Comparison of ENCODE assay signal across 21 mouse cellular contexts in the genomic region with DNA sequence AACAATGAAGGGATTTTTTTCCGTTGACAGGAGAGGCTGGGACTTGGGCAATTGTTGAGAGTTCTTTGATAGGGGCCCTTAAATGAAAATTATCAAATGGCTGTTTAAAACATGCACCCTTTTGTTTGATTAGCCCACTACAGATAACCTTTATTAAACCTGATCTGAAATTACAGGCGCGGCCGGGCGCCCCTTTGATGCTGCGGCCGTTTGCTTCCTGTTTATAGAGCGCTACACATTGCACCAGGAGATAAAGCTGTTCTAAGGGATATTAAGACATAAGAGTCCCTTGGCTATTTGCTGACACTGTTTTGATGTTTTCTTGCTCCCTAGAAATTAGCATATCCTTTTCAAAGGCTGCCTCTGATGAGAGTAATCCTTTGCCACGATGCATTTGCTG.
DNase-seq lines count a peak whose midpoint lies in the region; ATAC-seq and TF ChIP-seq lines count a peak whose summit lies in the region.
"Had no signal": no experiment of that assay in that cellular context is flagged by ENCODE, and none has a peak within 500 bp of the region (broad histone marks: within the 10 kb centered on the region; RNA-seq: fewer than 3 reads in every experiment).

No protein-coding gene starts in this region.

- H3K27me3 ChIP-seq in lung, embryonic 16.5 days (ENCODE audit: control insufficient read depth, insufficient read depth, low read depth, low read length): no peaks in the 10 kb centered on the region
- no peaks in the 10 kb centered on the region for H3K27me3 ChIP-seq in hindbrain, embryonic 12.5 days
- H3K27me3 ChIP-seq in hindbrain, postnatal 0 days (ENCODE audit: insufficient read depth, low read length): no peaks in the 10 kb centered on the region
- no peaks in the 10 kb centered on the region for H3K27me3 ChIP-seq in midbrain, embryonic 12.5 days

- no peak overlapping the region for H3K4me2 ChIP-seq in lung, embryonic 16.5 days (ENCODE audit: low read depth, low read length)
- H3K4me2 ChIP-seq in hindbrain, embryonic 12.5 days (replicated peaks): no peak overlapping the region
- no peak overlapping the region for H3K4me2 ChIP-seq in hindbrain, postnatal 0 days (ENCODE audit: low read depth, low read length)
- peak overlapping the region; percentile 21 for H3K4me2 ChIP-seq in midbrain, embryonic 12.5 days (replicated peaks)
- H3K4me2 ChIP-seq: heart, embryonic 12.5 days; limb, embryonic 15.5 days; liver, embryonic 15.5 days had no signal

- no peak for DNase-seq in lung, adult 2 months
- peak; percentile 12 for DNase-seq in hindbrain, postnatal 0 days (ENCODE audit: low spot score)
- no peak for DNase-seq in ovary, postnatal 10 days (ENCODE audit: low spot score)
- no peak for DNase-seq in urinary bladder, postnatal 14 days (ENCODE audit: low spot score)
- DNase-seq: adrenal gland, postnatal 10 days; gastrocnemius, postnatal 10 days; heart, adult 18-20 months; heart, postnatal 10 days; kidney, adult 18-20 months; left cerebral cortex, postnatal 4 days; right cerebral cortex, postnatal 4 days; thymus, postnatal 14 days had no signal

- no peak for TF ChIP-seq CTCF in lung, adult 2 months (IDR thresholded peaks at IDR 0.05; ENCODE audit: insufficient read depth, low read length)
- no peak for TF ChIP-seq CTCF in hindbrain, postnatal 0 days (IDR thresholded peaks at IDR 0.05; ENCODE audit: low read depth)

- no peak overlapping the region for H3K27ac ChIP-seq in lung, embryonic 16.5 days (ENCODE audit: low read length)
- 0 out of 2 replicates have a peak overlapping the region, but pooled peaks have one; percentile 35 for H3K27ac ChIP-seq in hindbrain, embryonic 12.5 days
- no peak overlapping the region for H3K27ac ChIP-seq in hindbrain, postnatal 0 days
- no peak overlapping the region for H3K27ac ChIP-seq in midbrain, embryonic 12.5 days (replicated peaks)
- H3K27ac ChIP-seq: embryonic facial prominence, embryonic 10.5 days; limb, embryonic 15.5 days; liver, embryonic 15.5 days had no signal

- no peak overlapping the region for H3K4me3 ChIP-seq in lung, embryonic 16.5 days (ENCODE audit: low read length)
- no peak overlapping the region for H3K4me3 ChIP-seq in lung, adult 2 months (replicated peaks; ENCODE audit: extremely low read depth, low read depth, low read length)
- no peak overlapping the region for H3K4me3 ChIP-seq in hindbrain, embryonic 12.5 days
- no peak overlapping the region for H3K4me3 ChIP-seq in hindbrain, postnatal 0 days (ENCODE audit: low read length)
- H3K4me3 ChIP-seq in midbrain, embryonic 12.5 days: no peak overlapping the region
- H3K4me3 ChIP-seq: embryonic facial prominence, embryonic 10.5 days; heart, embryonic 12.5 days; limb, embryonic 15.5 days; liver, embryonic 15.5 days had no signal

- no peaks in the 10 kb centered on the region for H3K36me3 ChIP-seq in lung, embryonic 16.5 days (ENCODE audit: control insufficient read depth, insufficient read depth, low read length)
- no peaks in the 10 kb centered on the region for H3K36me3 ChIP-seq in hindbrain, embryonic 12.5 days
- H3K36me3 ChIP-seq in hindbrain, postnatal 0 days (ENCODE audit: insufficient read depth, low read length): no peaks in the 10 kb centered on the region
- no peaks in the 10 kb centered on the region for H3K36me3 ChIP-seq in midbrain, embryonic 12.5 days
- H3K36me3 ChIP-seq: embryonic facial prominence, embryonic 10.5 days; heart, embryonic 12.5 days; limb, embryonic 15.5 days; liver, embryonic 15.5 days had no signal

- no peak for TF ChIP-seq POLR2A in lung, adult 2 months (IDR thresholded peaks at IDR 0.05; ENCODE audit: borderline replicate concordance, extremely low read depth, low read depth, low read length)

- peaks cover 23% of the 10 kb centered on the region for H3K4me1 ChIP-seq in lung, embryonic 16.5 days (replicated peaks; ENCODE audit: control insufficient read depth, insufficient read depth, low read length)
- peaks cover 12% of the 10 kb centered on the region for H3K4me1 ChIP-seq in lung, adult 2 months (ENCODE audit: control insufficient read depth, insufficient read depth, low read length)
- H3K4me1 ChIP-seq in hindbrain, embryonic 12.5 days: peaks cover 43% of the 10 kb centered on the region
- H3K4me1 ChIP-seq in hindbrain, postnatal 0 days (ENCODE audit: insufficient read depth, low read length): peaks cover 13% of the 10 kb centered on the region
- H3K4me1 ChIP-seq in midbrain, embryonic 12.5 days: peaks cover 35% of the 10 kb centered on the region
- H3K4me1 ChIP-seq: liver, embryonic 15.5 days had no signal

- no peaks in the 10 kb centered on the region for H3K9me3 ChIP-seq in lung, embryonic 16.5 days (ENCODE audit: control insufficient read depth, low read length)
- no peaks in the 10 kb centered on the region for H3K9me3 ChIP-seq in hindbrain, embryonic 12.5 days (replicated peaks)
- H3K9me3 ChIP-seq in hindbrain, postnatal 0 days (ENCODE audit: low read length): no peaks in the 10 kb centered on the region
- no peaks in the 10 kb centered on the region for H3K9me3 ChIP-seq in midbrain, embryonic 12.5 days
- H3K9me3 ChIP-seq: embryonic facial prominence, embryonic 10.5 days; heart, embryonic 12.5 days; limb, embryonic 15.5 days; liver, embryonic 15.5 days had no signal

- 30% methylated on average over 9 of the region's 9 CpGs for WGBS in lung, embryonic 16.5 days
- WGBS in lung, adult 2 months: 38% methylated on average over 9 of the region's 9 CpGs
- 52% methylated on average over 9 of the region's 9 CpGs for WGBS in hindbrain, embryonic 12.5 days
- 31% methylated on average over 9 of the region's 9 CpGs for WGBS in hindbrain, postnatal 0 days
- WGBS in midbrain, embryonic 12.5 days: 39% methylated on average over 9 of the region's 9 CpGs

- ATAC-seq in lung, embryonic 16.5 days (ENCODE audit: low read depth): peak; percentile 49; the same call in 1 of the 2 replicates
- no peak for ATAC-seq in hindbrain, embryonic 12.5 days (ENCODE audit: low FRiP score)
- ATAC-seq in hindbrain, postnatal 0 days: no peak
- ATAC-seq in midbrain, embryonic 12.5 days (ENCODE audit: low FRiP score, low read depth): no peak
- no peak for ATAC-seq in CD4-positive, CD25-positive, alpha-beta regulatory T cell, adult 4 months
- ATAC-seq: forebrain, embryonic 16.5 days had no signal

- no peak overlapping the region for H3K9ac ChIP-seq in lung, embryonic 16.5 days (ENCODE audit: low read length)
- no peak overlapping the region for H3K9ac ChIP-seq in hindbrain, embryonic 12.5 days
- H3K9ac ChIP-seq in hindbrain, postnatal 0 days (replicated peaks; ENCODE audit: low read length): no peak overlapping the region
- H3K9ac ChIP-seq in midbrain, embryonic 12.5 days (replicated peaks): no peak overlapping the region
- H3K9ac ChIP-seq: heart, embryonic 12.5 days; limb, embryonic 15.5 days; liver, embryonic 15.5 days had no signal
